Mouse (Mus musculus): Measurements from ENCODE around the gene Anxa9. TPM values are rescaled to one million over a fixed set of nuclear protein-coding genes. Genes with fewer than 3 reads are reported as not detected.
A peak's percentile ranks its signal among the peaks of the same experiment; 100 is the strongest.

Anxa9 gene
- polyA plus RNA-seq, 1 experiment from 2014 or later: 2.0 TPM

DNA sequence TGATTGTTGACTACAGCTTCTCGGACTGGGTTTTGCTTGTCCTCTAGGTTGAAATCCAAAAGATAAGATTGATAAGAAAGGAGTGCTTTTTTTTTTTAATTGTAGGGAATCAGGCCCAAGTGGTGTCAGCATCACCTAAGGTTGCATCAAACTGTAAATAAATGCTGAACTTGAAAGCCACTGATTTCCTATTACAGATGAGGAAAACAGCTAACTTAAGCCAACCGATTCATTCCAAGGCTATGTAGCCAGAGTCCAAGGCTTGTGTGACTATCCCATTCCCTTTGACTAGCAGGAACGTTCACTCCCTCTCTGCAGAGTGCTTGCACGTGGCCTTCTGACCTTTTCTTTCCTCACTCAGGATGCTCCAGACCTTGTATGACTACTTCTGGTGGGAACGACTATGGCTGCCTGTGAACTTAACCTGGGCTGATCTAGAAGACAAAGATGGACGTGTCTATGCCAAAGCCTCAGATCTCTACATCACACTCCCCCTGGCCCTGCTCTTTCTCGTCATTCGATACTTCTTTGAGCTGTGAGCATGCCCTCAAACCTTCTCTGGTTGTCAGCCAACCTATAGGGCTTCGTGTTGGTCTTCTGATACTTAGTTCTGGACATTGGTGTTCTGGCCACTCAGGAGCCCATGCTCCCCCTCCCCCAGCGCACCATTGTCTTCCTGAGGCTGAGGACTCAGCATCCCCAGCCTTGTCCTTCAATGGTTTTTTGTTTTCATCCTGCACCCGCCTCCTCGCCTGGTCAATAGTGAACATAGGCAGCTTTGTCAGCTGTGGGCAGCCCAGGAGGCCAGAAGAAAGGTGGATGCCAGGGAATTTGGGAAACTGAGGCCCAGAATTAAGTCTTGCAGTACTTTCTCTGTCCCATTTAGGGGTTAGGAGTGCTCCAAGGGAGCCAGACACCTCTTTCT, 13.0 kb upstream of the Anxa9 start:
- no peak for TF ChIP-seq CTCF (IDR thresholded peaks at IDR 0.05; ENCODE audit: low read depth)
- H3K9me3 ChIP-seq (ENCODE audit: control insufficient read depth): no peaks in the 10 kb centered on the region
- H3K36me3 ChIP-seq (ENCODE audit: control insufficient read depth, insufficient read depth): peaks cover 53% of the 10 kb centered on the region
- H3K4me1 ChIP-seq (replicated peaks; ENCODE audit: control insufficient read depth, insufficient read depth, low read length): peaks cover 15% of the 10 kb centered on the region; the same call in 1 of the 2 replicates
- H3K4me3 ChIP-seq (ENCODE audit: low read depth, low read length): no peak overlapping the region
- no peaks in the 10 kb centered on the region for H3K27me3 ChIP-seq (replicated peaks; ENCODE audit: control insufficient read depth, insufficient read depth, low read length)
- no peak overlapping the region for H3K4me2 ChIP-seq (replicated peaks; ENCODE audit: low read depth)
- no peak overlapping the region for H3K9ac ChIP-seq (ENCODE audit: low read depth, low read length)
- no peak overlapping the region for H3K27ac ChIP-seq (ENCODE audit: low read depth, low read length)
- no peak for ATAC-seq
- 72% methylated on average over 12 of the region's 12 CpGs for WGBS

DNA sequence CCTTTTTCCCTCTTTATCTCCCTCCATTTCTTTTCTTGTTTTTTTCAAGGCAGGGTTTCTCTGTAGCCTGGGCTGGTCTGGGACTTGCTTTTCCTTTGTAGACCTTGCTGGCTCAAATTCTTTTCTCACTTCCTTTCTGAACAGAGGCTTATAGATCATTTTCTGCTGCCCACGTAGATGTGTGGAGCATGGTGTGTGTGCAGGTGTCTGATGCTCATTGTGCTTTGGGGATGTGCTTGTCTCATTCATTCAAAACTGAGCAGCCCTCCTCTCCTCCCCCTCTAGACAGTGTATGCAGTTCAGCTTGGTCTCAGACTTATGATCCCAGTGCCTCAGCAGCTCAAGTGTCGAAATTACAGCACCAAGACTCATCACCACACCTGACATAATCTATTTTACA, 12.1 kb upstream of the Anxa9 start:
- peak overlapping the region; percentile 62; the same call in 1 of the 2 replicates for H3K27ac ChIP-seq (ENCODE audit: low read depth, low read length)
- peak overlapping the region; percentile 17; the same call in 1 of the 2 replicates for H3K4me2 ChIP-seq (replicated peaks; ENCODE audit: low read depth)
- WGBS: 37% methylated on average over 2 of the region's 2 CpGs
- no peak for TF ChIP-seq CTCF (IDR thresholded peaks at IDR 0.05; ENCODE audit: low read depth)
- no peak for ATAC-seq
- no peaks in the 10 kb centered on the region for H3K9me3 ChIP-seq (ENCODE audit: control insufficient read depth)
- H3K36me3 ChIP-seq (ENCODE audit: control insufficient read depth, insufficient read depth): peaks cover 45% of the 10 kb centered on the region
- H3K4me1 ChIP-seq (replicated peaks; ENCODE audit: control insufficient read depth, insufficient read depth, low read length): peaks cover 15% of the 10 kb centered on the region; the same call in 1 of the 2 replicates
- H3K27me3 ChIP-seq (replicated peaks; ENCODE audit: control insufficient read depth, insufficient read depth, low read length): no peaks in the 10 kb centered on the region
- H3K9ac ChIP-seq (ENCODE audit: low read depth, low read length): no peak overlapping the region
- H3K4me3 ChIP-seq (ENCODE audit: low read depth, low read length): no peak overlapping the region

DNA sequence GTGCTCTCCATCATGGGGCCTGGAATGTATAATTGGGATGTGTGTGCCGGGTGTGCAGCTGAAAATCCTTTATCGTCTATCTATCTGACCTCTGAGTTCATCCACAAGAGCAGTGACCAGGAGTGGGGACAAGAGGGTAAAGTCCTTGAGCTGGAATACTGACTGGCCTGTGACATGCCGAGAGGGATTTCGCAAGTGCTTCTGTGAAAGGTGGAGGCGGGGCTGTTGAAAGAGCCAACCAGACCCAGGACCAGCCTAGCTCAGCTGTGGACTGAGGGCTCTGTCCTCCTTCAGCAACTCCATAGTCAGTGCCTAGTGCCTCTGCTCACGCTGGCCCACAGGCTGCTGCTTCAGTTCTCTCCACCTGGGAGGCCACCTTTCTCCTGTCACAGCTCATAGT, 11.6 kb upstream of the Anxa9 start:
- Histone ChIP-seq H3K4me2 (replicated peaks; ENCODE audit: low read depth) (0 out of 2 replicates have a peak overlapping the region, but pooled peaks have one; percentile 17), H3K27me3 (replicated peaks; ENCODE audit: control insufficient read depth, insufficient read depth, low read length) (no peaks in the 10 kb centered on the region), H3K9me3 (ENCODE audit: control insufficient read depth) (no peaks in the 10 kb centered on the region), H3K4me3 (ENCODE audit: low read depth, low read length) (no peak overlapping the region), H3K36me3 (ENCODE audit: control insufficient read depth, insufficient read depth) (peaks cover 39% of the 10 kb centered on the region), H3K27ac (ENCODE audit: low read depth, low read length) (peak overlapping the region; percentile 62), H3K9ac (ENCODE audit: low read depth, low read length) (no peak overlapping the region), H3K4me1 (replicated peaks; ENCODE audit: control insufficient read depth, insufficient read depth, low read length) (peaks cover 13% of the 10 kb centered on the region; the same call in 1 of the 2 replicates)
- peak; percentile 62 for ATAC-seq
- TF ChIP-seq CTCF (IDR thresholded peaks at IDR 0.05; ENCODE audit: low read depth): no peak
- WGBS: 18% methylated on average over 6 of the region's 6 CpGs

DNA sequence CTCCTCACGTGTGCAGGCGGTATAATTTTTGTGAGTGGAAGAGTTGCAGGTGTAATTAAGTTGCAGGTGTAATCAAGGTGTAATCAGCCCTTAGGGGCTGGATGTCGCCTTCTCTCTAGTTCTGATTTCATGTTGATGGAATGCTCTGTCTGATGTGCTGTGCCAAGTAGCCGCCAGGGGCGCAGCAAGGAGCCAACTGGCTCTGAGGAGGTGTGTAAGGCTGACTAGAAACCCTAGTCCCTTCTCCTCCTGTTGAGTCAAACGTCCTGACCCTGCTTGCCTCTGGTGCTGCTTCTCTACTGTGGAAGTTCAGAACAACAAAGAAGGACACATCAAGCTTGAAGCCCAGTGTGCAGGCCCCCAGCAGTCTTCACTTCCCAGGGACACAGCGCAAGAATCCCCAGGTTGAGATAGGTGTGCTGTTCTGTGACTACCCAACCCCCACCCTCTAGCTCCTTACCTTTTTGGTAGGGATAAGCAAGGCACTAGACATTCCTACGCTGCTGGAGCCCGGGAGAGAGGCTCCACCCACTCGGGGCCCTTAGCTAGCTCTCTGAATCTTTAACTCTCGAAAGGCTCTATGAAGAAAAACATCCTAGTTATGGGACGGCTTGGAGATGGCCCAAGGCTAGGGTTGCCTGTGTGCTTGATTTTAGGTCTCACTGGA, 10.6 kb upstream of the Anxa9 start:
- Histone ChIP-seq H3K4me2 (replicated peaks; ENCODE audit: low read depth) (peak overlapping the region; percentile 54), H3K9me3 (ENCODE audit: control insufficient read depth) (no peaks in the 10 kb centered on the region), H3K9ac (ENCODE audit: low read depth, low read length) (no peak overlapping the region), H3K27me3 (replicated peaks; ENCODE audit: control insufficient read depth, insufficient read depth, low read length) (no peaks in the 10 kb centered on the region), H3K4me1 (replicated peaks; ENCODE audit: control insufficient read depth, insufficient read depth, low read length) (peaks cover 13% of the 10 kb centered on the region; the same call in 1 of the 2 replicates), H3K36me3 (ENCODE audit: control insufficient read depth, insufficient read depth) (peaks cover 30% of the 10 kb centered on the region), H3K4me3 (ENCODE audit: low read depth, low read length) (0 out of 2 replicates have a peak overlapping the region, but pooled peaks have one; percentile 1), H3K27ac (ENCODE audit: low read depth, low read length) (peak overlapping the region; percentile 72)
- ATAC-seq: no peak
- WGBS: 12% methylated on average over 12 of the region's 12 CpGs
- TF ChIP-seq CTCF (IDR thresholded peaks at IDR 0.05; ENCODE audit: low read depth): peak; percentile 85

DNA sequence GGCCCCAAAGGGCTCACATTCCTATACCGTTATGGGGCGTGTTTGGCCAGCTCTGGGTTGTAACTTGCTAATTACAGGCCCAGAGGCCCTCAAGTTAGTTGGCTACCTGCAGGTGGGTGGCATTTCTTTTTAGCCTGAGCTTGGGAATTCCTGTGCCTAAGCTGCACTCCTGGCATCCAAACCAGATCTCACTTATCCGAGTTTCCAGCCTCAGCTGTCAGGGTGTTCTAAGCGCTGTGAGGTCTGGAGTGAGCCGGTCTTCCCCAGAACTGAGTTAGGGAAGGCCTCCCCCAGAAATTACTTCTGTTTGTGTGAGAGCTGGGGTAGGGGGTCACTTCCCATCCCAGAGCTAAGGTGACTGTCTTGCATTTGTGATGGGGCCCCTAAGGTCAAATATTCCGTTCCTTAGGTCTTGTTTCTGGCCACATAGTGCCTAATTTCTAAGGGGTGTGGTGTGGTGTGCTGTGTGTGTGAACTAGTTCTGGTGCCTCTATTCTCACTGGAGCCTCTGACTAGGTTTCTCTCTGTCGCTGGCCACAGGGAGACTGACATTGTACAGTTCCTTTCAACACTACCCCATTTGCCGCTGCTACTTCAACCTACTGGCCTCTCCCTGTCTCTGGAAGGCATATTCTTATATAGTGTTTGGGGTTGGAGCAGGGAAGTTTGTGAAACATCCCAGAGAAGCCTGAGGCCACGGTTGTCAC, 9.0 kb upstream of the Anxa9 start:
- H3K4me3 ChIP-seq (ENCODE audit: low read depth, low read length): peak overlapping the region; percentile 87
- H3K36me3 ChIP-seq (ENCODE audit: control insufficient read depth, insufficient read depth): peaks cover 15% of the 10 kb centered on the region
- peak overlapping the region; percentile 82 for H3K4me2 ChIP-seq (replicated peaks; ENCODE audit: low read depth)
- no peaks in the 10 kb centered on the region for H3K27me3 ChIP-seq (replicated peaks; ENCODE audit: control insufficient read depth, insufficient read depth, low read length)
- peak; percentile 7; the same call in 1 of the 2 replicates for ATAC-seq
- no peaks in the 10 kb centered on the region for H3K9me3 ChIP-seq (ENCODE audit: control insufficient read depth)
- 12% methylated on average over 9 of the region's 9 CpGs for WGBS
- H3K9ac ChIP-seq (ENCODE audit: low read depth, low read length): peak overlapping the region; percentile 85
- H3K4me1 ChIP-seq (replicated peaks; ENCODE audit: control insufficient read depth, insufficient read depth, low read length): peaks cover 13% of the 10 kb centered on the region; the same call in 1 of the 2 replicates
- no peak for TF ChIP-seq CTCF (IDR thresholded peaks at IDR 0.05; ENCODE audit: low read depth)
- H3K27ac ChIP-seq (ENCODE audit: low read depth, low read length): peak overlapping the region; percentile 87
